Mouse (Mus musculus): ENCODE data around the gene Ntrk2.

- TF ChIP-seq POLR2A (IDR thresholded peaks at IDR 0.05; ENCODE audit: borderline replicate concordance, extremely low read depth, insufficient read depth, insufficient read length, poor library complexity, severe bottlenecking) = no peak
- peak; percentile 10; the same call in 1 of the 2 replicates for TF ChIP-seq CTCF (IDR thresholded peaks at IDR 0.05; ENCODE audit: borderline replicate concordance, extremely low read depth, insufficient read depth, insufficient read length)
Observed at GRCm38 (mm10) chr13:59114684-59115083, 308.3 kb downstream of the Ntrk2 start.
